Mouse (Mus musculus) gastrocnemius, adult 2 months (tissue): ENCODE measurements around the gene Aes. TPM values are rescaled to one million over a fixed set of nuclear protein-coding genes. Genes with fewer than 3 reads are reported as not detected.

ENCODE experiments used
- DNase-seq: peaks from one replicate; pipeline ENCODE4 v3.0.0; 2022
- H3K27ac ChIP-seq: fragments of 200-600 bp; 2 replicates; pipeline ENCODE4 v1.8.1; 2022; ENCODE audit warnings: mild to moderate bottlenecking
- H3K4me3 ChIP-seq: fragments of 200-600 bp; 2 replicates; pipeline ENCODE4 v1.8.1; 2022; ENCODE audit warnings: mild to moderate bottlenecking, moderate library complexity
- CTCF ChIP-seq: fragments of 200-600 bp; IDR thresholded peaks from 2 replicates; pipeline ENCODE4 v1.8.1; 2022; ENCODE audit warnings: antibody characterized with exemption, mild to moderate bottlenecking, moderate library complexity
- intact Hi-C: fragments of 180-260 bp; cut with DNase I; formaldehyde crosslinking; loops from one replicate; pipeline ENCODE4 v1.15.1; 2025
- total RNA-seq, 2 experiments: library from RNA; stranded (reverse); gene quantifications; 2 replicates each; pipeline ENCODE4 v1.2.3; 2021

Gene Aes
- total RNA-seq, 2 experiments from 2014 or later = 847 to 871 TPM

- TF ChIP-seq CTCF = no peak
- no peak for DNase-seq
- intact Hi-C loops = loop anchor here (10.0 kb wide), 1 partner anchor 172 kb away; the partner anchor contains the start of gene Fzr1
- H3K27ac ChIP-seq = no peak overlapping the region
- H3K4me3 ChIP-seq = no peak overlapping the region
These were observed 12.3 kb upstream of the Aes start for GRCm38 (mm10) chr10:81546788-81547571.

DNA sequence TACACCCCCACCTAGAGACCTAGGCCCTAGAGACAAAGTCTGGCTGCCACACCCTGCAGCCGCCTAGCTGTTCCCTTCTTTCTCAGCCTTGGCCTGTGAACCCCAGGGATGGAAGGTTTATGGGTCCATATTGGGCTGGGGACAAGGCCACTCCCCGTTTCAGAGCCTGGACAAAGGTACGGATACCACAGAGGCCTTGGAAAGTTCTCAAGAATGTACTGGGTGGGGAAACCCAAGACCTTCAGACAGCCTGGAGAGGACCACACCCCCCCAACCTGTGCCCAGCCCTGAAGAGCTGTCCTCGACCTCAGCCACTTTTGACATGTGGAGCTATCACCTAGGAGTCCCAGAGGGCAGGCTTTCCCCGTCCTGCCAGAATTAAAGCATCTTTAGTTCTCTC, 10.3 kb upstream of the Aes start:
- intact Hi-C loops = loop anchor here (10.0 kb wide), 1 partner anchor 174 kb away; the partner anchor contains the start of gene Fzr1
- TF ChIP-seq CTCF = no peak
- no peak overlapping the region for H3K27ac ChIP-seq

DNA sequence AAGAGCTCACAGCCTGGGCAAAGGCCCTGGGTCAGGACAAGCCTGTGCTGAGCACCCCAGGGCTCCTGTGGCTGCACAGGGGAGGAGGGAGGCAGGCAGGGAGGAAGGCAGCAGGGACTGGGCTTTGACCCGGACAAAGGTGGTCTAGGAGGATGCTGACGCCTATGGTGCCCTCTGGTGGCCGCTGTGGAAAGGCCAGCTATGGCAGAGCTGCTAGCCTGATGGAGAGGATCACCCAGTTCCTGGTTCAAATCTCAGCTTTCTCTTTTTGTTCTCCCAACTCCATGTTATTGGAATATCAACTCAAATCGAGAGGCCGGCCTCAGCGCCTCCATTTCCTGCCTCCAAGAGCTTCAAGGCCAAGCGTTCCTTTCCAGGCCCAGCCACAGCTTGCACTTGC, 9.0 kb upstream of the Aes start:
- TF ChIP-seq CTCF = peak; percentile 83
- DNase-seq = peak; percentile 72
- H3K4me3 ChIP-seq = no peak overlapping the region
- intact Hi-C loops = loop anchor here (1.0 to 5.0 kb wide), 2 partner anchors 33 to 47 kb away; no protein-coding TSS in a partner anchor
- H3K27ac ChIP-seq = no peak overlapping the region

More for the DNA sequence above, 10.3 kb upstream of the Aes start:
- DNase-seq = no peak
- H3K4me3 ChIP-seq = no peak overlapping the region

GRCm38 (mm10) chr10:81551597-81552102, 7.6 kb upstream of the Aes start:
- peak overlapping the region; percentile 88 for H3K27ac ChIP-seq

GRCm38 (mm10) chr10:81553232-81553631, 6.1 kb upstream of the Aes start:
- intact Hi-C loops = loop anchor here (5.0 kb wide), 1 partner anchor 36 kb away; no protein-coding TSS in a partner anchor

More at GRCm38 (mm10) chr10:81551597-81552102, 7.6 kb upstream of the Aes start:
- TF ChIP-seq CTCF = peak; percentile 85; the same call in 1 of the 2 replicates
- H3K4me3 ChIP-seq = peak overlapping the region; percentile 59
- intact Hi-C loops = loop anchor here (5.0 kb wide), 1 partner anchor 34 kb away; no protein-coding TSS in a partner anchor
- DNase-seq = peak; percentile 89

GRCm38 (mm10) chr10:81553807-81554755, 5.2 kb upstream of the Aes start:
- Histone ChIP-seq H3K27ac (no peak overlapping the region), H3K4me3 (no peak overlapping the region)
- intact Hi-C loops = loop anchor here (5.0 kb wide), 1 partner anchor 37 kb away; no protein-coding TSS in a partner anchor
- no peak for TF ChIP-seq CTCF
- no peak for DNase-seq

More at GRCm38 (mm10) chr10:81553232-81553631, 6.1 kb upstream of the Aes start:
- no peak for DNase-seq
- H3K27ac ChIP-seq = no peak overlapping the region
- H3K4me3 ChIP-seq = no peak overlapping the region
- peak; percentile 59 for TF ChIP-seq CTCF

- H3K4me3 ChIP-seq = no peak overlapping the region
- DNase-seq = no peak
- H3K27ac ChIP-seq = no peak overlapping the region
- intact Hi-C loops = no loop called here
- peak; percentile 51 for TF ChIP-seq CTCF
These were observed 3.0 kb upstream of the Aes start for GRCm38 (mm10) chr10:81556282-81556681.

- no peak for TF ChIP-seq CTCF
- intact Hi-C loops = no loop called here
- no peak for DNase-seq
- Histone ChIP-seq H3K4me3 (no peak overlapping the region), H3K27ac (peak overlapping the region; percentile 78)
These were observed 1.8 kb upstream of the Aes start for GRCm38 (mm10) chr10:81557491-81557890.

DNA sequence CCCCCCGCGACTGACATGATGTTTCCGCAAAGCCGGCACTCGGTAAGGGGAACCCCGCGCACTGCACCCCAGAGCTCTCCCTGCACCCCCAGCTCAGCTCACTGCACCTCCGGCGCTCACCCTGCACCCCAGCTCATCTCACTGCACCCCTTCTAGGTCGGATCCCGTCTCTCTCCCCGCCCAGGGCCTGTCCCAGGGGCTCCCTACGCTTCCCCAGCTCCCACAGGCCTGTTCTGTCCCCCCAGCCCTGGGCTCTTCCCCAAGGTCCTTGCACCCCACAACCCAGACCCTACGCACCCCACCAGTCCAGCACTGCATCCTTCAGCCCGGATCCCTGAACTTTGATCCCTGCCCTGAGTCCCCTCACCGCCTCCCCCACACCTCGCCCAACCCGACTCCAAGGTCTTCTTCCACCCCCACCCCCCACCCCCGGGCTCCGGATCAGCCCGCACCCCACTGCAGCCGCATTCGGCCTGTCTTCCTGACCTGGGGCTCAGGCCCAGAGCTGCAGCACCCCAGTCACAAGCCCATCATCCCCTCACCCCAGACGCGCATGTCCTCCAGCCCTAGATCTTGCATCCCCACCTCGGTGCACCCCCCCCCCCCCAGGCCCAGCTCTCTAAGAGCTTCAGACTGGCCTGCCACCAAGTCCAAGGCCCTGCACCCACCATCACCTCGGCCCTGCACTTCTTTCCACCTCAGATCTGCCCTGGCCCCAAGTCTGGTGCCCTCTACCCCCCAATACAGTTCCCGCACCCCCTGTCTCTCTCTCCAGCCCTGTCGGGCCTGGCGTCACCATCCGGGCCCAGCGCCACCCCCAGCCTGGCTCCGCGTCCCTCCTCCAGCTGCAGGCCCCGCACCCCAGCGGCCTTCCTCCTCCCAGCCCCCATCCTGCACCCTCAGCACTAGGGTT, 595 bp downstream of the Aes start:
- TF ChIP-seq CTCF = no peak
- intact Hi-C loops = no loop called here
- H3K27ac ChIP-seq = peak overlapping the region; percentile 98
- peak; percentile 88 for DNase-seq
- peak overlapping the region; percentile 97 for H3K4me3 ChIP-seq

DNA sequence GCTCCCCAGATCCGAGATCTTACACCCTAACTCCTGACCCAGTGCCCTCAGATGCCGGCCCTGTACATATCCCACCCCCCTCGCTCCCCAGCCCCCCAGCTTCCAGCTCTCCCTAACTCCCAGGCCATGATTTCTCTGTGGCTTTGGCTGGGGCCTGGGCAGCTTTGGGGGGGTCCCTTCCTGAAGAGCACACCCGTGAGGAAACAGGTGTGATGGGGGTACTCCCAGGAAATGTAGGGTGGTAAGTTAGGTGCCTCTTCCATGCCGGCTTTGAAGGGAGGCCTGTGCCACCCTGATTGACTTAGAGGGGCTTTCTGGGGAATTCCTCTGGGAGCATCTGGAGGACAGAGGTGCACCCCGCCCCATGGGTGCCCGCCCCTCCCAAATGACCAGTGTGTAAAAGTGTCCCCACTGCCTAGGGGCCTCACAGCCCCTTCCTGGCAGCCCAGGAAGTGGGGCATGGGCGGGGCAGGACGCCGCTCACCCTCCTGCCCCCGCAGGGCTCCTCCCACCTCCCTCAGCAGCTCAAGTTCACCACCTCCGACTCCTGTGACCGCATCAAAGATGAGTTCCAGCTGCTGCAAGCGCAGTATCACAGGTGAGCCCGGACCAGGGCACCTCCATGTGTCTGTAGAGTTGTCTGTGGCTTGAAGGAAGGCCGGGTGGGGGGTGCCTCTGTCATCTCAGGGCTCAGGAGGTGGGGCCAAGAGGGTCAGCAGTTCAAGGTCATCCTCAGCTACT, 1.6 kb downstream of the Aes start:
- TF ChIP-seq CTCF = no peak
- Histone ChIP-seq H3K4me3 (peak overlapping the region; percentile 97), H3K27ac (peak overlapping the region; percentile 98)
- intact Hi-C loops = no loop called here
- DNase-seq = no peak

DNA sequence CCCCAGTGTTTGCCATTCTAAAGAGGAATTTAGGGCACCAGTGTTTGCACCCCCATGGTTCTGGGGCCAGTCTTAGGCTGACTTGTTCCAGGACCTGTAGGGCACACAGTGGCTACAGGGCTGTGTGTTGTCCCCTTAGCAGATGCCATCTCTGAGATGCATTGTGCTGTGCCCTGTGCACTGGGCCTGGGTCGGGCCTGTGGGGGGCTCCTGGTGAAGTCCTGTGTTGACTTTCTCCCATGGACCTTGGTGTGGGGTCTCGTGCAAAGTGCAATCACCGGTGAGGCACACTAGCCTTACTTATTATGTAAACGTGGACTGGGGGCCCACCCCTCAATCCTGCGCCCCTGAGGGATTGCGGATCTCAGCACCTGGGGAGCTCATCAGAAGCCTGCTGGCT, 3.1 kb downstream of the Aes start:
- no peak overlapping the region for H3K4me3 ChIP-seq
- no peak for TF ChIP-seq CTCF
- DNase-seq = no peak
- intact Hi-C loops = no loop called here
- H3K27ac ChIP-seq = peak overlapping the region; percentile 28; the same call in 1 of the 2 replicates
